Mouse (Mus musculus) thymus, postnatal 0 days (tissue): ENCODE data around the gene Parp3. TPM values are rescaled to one million over a fixed set of nuclear protein-coding genes. Genes with fewer than 3 reads are reported as not detected.

Source experiments
- DNase-seq: peaks from one replicate; pipeline ENCODE4 v3.0.0-alpha.2; 2015; ENCODE audit warnings: low spot score
- polyA plus RNA-seq: library from polyadenylated mRNA; unstranded; fragments of >200 nt; fragmentation: Nextera tagmentation; extraction: Ambion mirVana; gene quantifications from 2 replicates; pipeline ENCODE4 v1.2.1, GENCODE M21; 2015

Parp3 gene
- polyA plus RNA-seq, 1 experiment from 2014 or later, result 18.0 TPM

- DNase-seq, result no peak
These were observed 48.0 kb downstream of the Parp3 start for GRCm38 (mm10) chr9:106428719-106429220.

- DNase-seq, result peak; percentile 83
These were observed 54.9 kb downstream of the Parp3 start for GRCm38 (mm10) chr9:106421865-106422160.

- DNase-seq, result no peak
These were observed 55.5 kb downstream of the Parp3 start for GRCm38 (mm10) chr9:106421033-106421864.

GRCm38 (mm10) chr9:106420608-106421007 lies 56.1 kb downstream of the Parp3 start:
- DNase-seq, result no peak

Other genes starting within 250 kb of the Parp3 start
- 80.1 and 93.8 TPM in 2 replicates for gene Alas1, start 228.3 kb downstream of the Parp3 start, polyA plus RNA-seq
- gene Poc1a, start 195.9 kb downstream of the Parp3 start, polyA plus RNA-seq, result 35.6 and 37.2 TPM in 2 replicates
- gene Dusp7, start 108.3 kb downstream of the Parp3 start, polyA plus RNA-seq, result 9.1 and 11.3 TPM in 2 replicates
- 1,071 and 1,139 TPM in 2 replicates for gene Rpl29, start 47.5 kb downstream of the Parp3 start, polyA plus RNA-seq
- 17.4 and 18.3 TPM in 2 replicates for gene Acy1, start 38.6 kb downstream of the Parp3 start, polyA plus RNA-seq
- gene Abhd14b, start 29.5 kb downstream of the Parp3 start, polyA plus RNA-seq, result 9.4 and 13.0 TPM in 2 replicates
- 15.7 and 19.6 TPM in 2 replicates for gene Abhd14a, start 29.3 kb downstream of the Parp3 start, polyA plus RNA-seq
- gene Pcbp4, start 23.7 kb downstream of the Parp3 start, polyA plus RNA-seq, result 12.6 and 16.3 TPM in 2 replicates
- 0.17 and 0.20 TPM in 2 replicates for gene Gpr62, start 11.0 kb downstream of the Parp3 start, polyA plus RNA-seq
- gene Rrp9, start 986 bp downstream of the Parp3 start, polyA plus RNA-seq, result 56.8 and 62.7 TPM in 2 replicates
- not detected in 2 replicates for gene Iqcf1, start 23.0 kb upstream of the Parp3 start, polyA plus RNA-seq
- gene Iqcf5, start 37.6 kb upstream of the Parp3 start, polyA plus RNA-seq, result 0.26 and 0.27 TPM in 2 replicates
- not detected in 2 replicates for gene Iqcf3, start 84.7 kb upstream of the Parp3 start, polyA plus RNA-seq
- not detected in 2 replicates for gene Iqcf4, start 94.0 kb upstream of the Parp3 start, polyA plus RNA-seq
- gene Iqcf6, start 149.6 kb upstream of the Parp3 start, polyA plus RNA-seq, result not detected in 2 replicates
- gene Grm2, start 179.1 kb upstream of the Parp3 start, polyA plus RNA-seq, result 0.10 and 0.12 TPM in 2 replicates
- 47.0 and 60.1 TPM in 2 replicates for gene Tex264, start 209.0 kb upstream of the Parp3 start, polyA plus RNA-seq